Mouse (Mus musculus) CH12.LX (cell line): ENCODE data around the gene Krt18.

Experiments used
- CTCF ChIP-seq, 2 experiments: IDR thresholded peaks in 1 of 2; conservative IDR thresholded peaks in 1 of 2; 2 replicates each; pipeline ENCODE4 v1.5.1; 2011 to 2012; ENCODE audit warnings: low read depth in 2 of 2, low read length in 2 of 2, improper control_type of control experiment in 1 of 2, inconsistent platforms in 1 of 2, mild to moderate bottlenecking in 1 of 2, moderate library complexity in 1 of 2
- EP300 ChIP-seq: IDR thresholded peaks from 2 replicates; pipeline ENCODE4 v1.6.1; 2011; ENCODE audit warnings: low read length, improper control_type of control experiment
- MAX ChIP-seq: IDR thresholded peaks from 2 replicates; pipeline ENCODE4 v1.6.1; 2011; ENCODE audit warnings: low read length, improper control_type of control experiment
- NELFE ChIP-seq: IDR thresholded peaks from 2 replicates; pipeline ENCODE4 v1.6.1; 2011; ENCODE audit warnings: low read depth, low read length, improper control_type of control experiment
- POLR2A ChIP-seq: IDR thresholded peaks from 2 replicates; pipeline ENCODE4 v1.6.1; 2011; ENCODE audit warnings: low read depth, mild to moderate bottlenecking, improper control_type of control experiment, low read length

DNA sequence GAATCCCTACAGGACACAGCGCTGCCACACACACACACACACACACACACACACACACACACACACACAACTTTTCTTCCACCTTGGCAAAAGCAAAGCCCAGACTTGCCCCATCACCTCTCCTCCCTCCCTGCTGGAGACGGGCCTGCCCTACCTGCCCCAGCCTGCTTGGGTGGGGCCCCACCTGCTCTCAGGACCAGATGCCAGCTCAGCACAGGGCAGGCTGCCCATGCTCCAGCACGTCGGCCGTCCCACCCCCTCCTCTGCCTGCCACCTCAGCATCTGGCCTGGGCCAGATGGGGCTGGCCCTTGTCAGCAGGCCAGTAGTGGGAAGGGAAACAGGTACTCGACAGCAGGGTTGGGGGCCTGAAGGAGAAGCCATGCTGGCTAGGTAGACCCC is 47.1 kb upstream of the Krt18 start:
- TF ChIP-seq POLR2A (no peak), MAX (no peak), EP300 (no peak), NELFE (no peak), CTCF (conservative IDR thresholded peaks at IDR 0.05 in 1 of 2, IDR thresholded peaks at IDR 0.05 in 1 of 2; ENCODE audit: low read depth in 2 of 2, low read length in 2 of 2) (no peak)
